Mouse (Mus musculus) heart, postnatal 0 days (tissue): ENCODE results near the gene Ubox5. TPM values are rescaled to one million over a fixed set of nuclear protein-coding genes. Genes with fewer than 3 reads are reported as not detected.

ENCODE experiments used
- ATAC-seq: fragments of 200-750 bp; cut with Nextera tagmentation; 2 replicates; pipeline ENCODE4 v1.8.0; 2017; ENCODE audit warnings: low read depth, moderate number of reproducible peaks, moderate library complexity; ENCODE audit not compliant: insufficient read depth
- DNase-seq: peaks from one replicate; pipeline ENCODE4 v3.0.0-alpha.2; 2016; ENCODE audit warnings: low spot score
- H3K27ac ChIP-seq: fragments of 300-500 bp; sonication (generic); 2 replicates; pipeline ENCODE4 v1.5.1; 2014; ENCODE audit warnings: low read depth, mild to moderate bottlenecking
- H3K27me3 ChIP-seq: fragments of 300-500 bp; sonication (generic); 2 replicates; pipeline ENCODE4 v1.6.1; 2014; ENCODE audit warnings: low read length, mixed read lengths; ENCODE audit not compliant: control insufficient read depth, insufficient read depth
- H3K36me3 ChIP-seq: fragments of 300-500 bp; sonication (generic); replicated peaks from 2 replicates; pipeline ENCODE4 v1.6.1; 2014; ENCODE audit warnings: low read length, mixed read lengths; ENCODE audit not compliant: control insufficient read depth, insufficient read depth
- H3K4me1 ChIP-seq: fragments of 300-500 bp; sonication (generic); 2 replicates; pipeline ENCODE4 v1.6.1; 2014; ENCODE audit warnings: antibody characterized with exemption; ENCODE audit not compliant: control insufficient read depth, insufficient read depth
- H3K4me2 ChIP-seq: fragments of 300-500 bp; sonication (generic); 2 replicates; pipeline ENCODE4 v1.6.1; 2014; ENCODE audit warnings: low read depth, mild to moderate bottlenecking, low read length, moderate library complexity
- H3K4me3 ChIP-seq: fragments of 300-500 bp; sonication (generic); 2 replicates; pipeline ENCODE4 v1.5.1; 2014; ENCODE audit warnings: low read depth, low read length
- H3K9ac ChIP-seq: fragments of 300-500 bp; sonication (generic); replicated peaks from 2 replicates; pipeline ENCODE4 v1.6.1; 2014; ENCODE audit warnings: low read depth, low read length, mixed read lengths
- H3K9me3 ChIP-seq: fragments of 300-500 bp; sonication (generic); replicated peaks from 2 replicates; pipeline ENCODE4 v1.6.1; 2016; ENCODE audit warnings: low read length; ENCODE audit not compliant: control insufficient read depth
- CTCF ChIP-seq: IDR thresholded peaks from 2 replicates; pipeline ENCODE4 v1.5.1; 2016; ENCODE audit warnings: antibody characterized with exemption, control low read depth, low read depth
- EP300 ChIP-seq: IDR thresholded peaks from 2 replicates; pipeline ENCODE4 v1.6.1; 2016; ENCODE audit warnings: antibody characterized with exemption, low read depth
- WGBS: fragments of 180-500 bp; shearing (Covaris S2); extraction: QIAGEN DNeasy Blood & Tissue Kit; methylation state at CpG from one replicate; pipeline ENCODE4 v1.1.7; 2014; 5-methylcytosine and 5-hydroxymethylcytosine counted together
- polyA plus RNA-seq: library from polyadenylated mRNA; unstranded; fragments of >200 nt; fragmentation: Nextera tagmentation; extraction: Ambion mirVana; gene quantifications from 2 replicates; pipeline ENCODE4 v1.2.1, GENCODE M21; 2015
- total RNA-seq: library from RNA; depleted of rRNA; stranded (reverse); fragments of >200 nt; gene quantifications from 2 replicates; pipeline ENCODE4 v1.2.3, GENCODE M21; 2014; ENCODE audit warnings: low replicate concordance

The Ubox5 gene
- total and polyA plus RNA-seq, 2 experiments from 2014 or later = 2.1 to 4.4 TPM

GRCm38 (mm10) chr2:130641351-130642025, 11.7 kb upstream of the Ubox5 start:
- no peaks in the 10 kb centered on the region for H3K9me3 ChIP-seq
- 64% methylated on average over 6 of the region's 6 CpGs for WGBS
- peaks cover 12% of the 10 kb centered on the region; the same call in 1 of the 2 replicates for H3K27me3 ChIP-seq
- H3K36me3 ChIP-seq = no peaks in the 10 kb centered on the region
- no peak overlapping the region for H3K9ac ChIP-seq
- H3K4me2 ChIP-seq = no peak overlapping the region
- H3K27ac ChIP-seq = no peak overlapping the region
- ATAC-seq (no peak), DNase-seq (no peak)
- no peak overlapping the region for H3K4me3 ChIP-seq
- H3K4me1 ChIP-seq = peaks cover 5% of the 10 kb centered on the region; the same call in 1 of the 2 replicates
- TF ChIP-seq EP300 (no peak), CTCF (no peak)

GRCm38 (mm10) chr2:130639276-130639675, 9.4 kb upstream of the Ubox5 start:
- 80% methylated on average over 6 of the region's 6 CpGs for WGBS
- ATAC-seq (no peak), DNase-seq (no peak)
- TF ChIP-seq CTCF = no peak
- no peak for TF ChIP-seq EP300
- Histone ChIP-seq H3K36me3 (no peaks in the 10 kb centered on the region), H3K4me2 (no peak overlapping the region), H3K27ac (no peak overlapping the region), H3K27me3 (peaks cover 28% of the 10 kb centered on the region), H3K9ac (no peak overlapping the region), H3K4me1 (peaks cover 17% of the 10 kb centered on the region), H3K9me3 (no peaks in the 10 kb centered on the region), H3K4me3 (no peak overlapping the region)

GRCm38 (mm10) chr2:130638101-130638611, 8.3 kb upstream of the Ubox5 start:
- no peaks in the 10 kb centered on the region for H3K9me3 ChIP-seq
- ATAC-seq (no peak), DNase-seq (no peak)
- TF ChIP-seq EP300 (no peak), CTCF (no peak)
- no peak overlapping the region for H3K9ac ChIP-seq
- no peak overlapping the region for H3K4me3 ChIP-seq
- peaks cover 37% of the 10 kb centered on the region for H3K27me3 ChIP-seq
- no peak overlapping the region for H3K4me2 ChIP-seq
- peaks cover 16% of the 10 kb centered on the region for H3K4me1 ChIP-seq
- 41% methylated on average over 16 of the region's 16 CpGs for WGBS
- no peaks in the 10 kb centered on the region for H3K36me3 ChIP-seq
- no peak overlapping the region for H3K27ac ChIP-seq

- H3K27me3 ChIP-seq = peaks cover 41% of the 10 kb centered on the region
Observed at GRCm38 (mm10) chr2:130635847-130636246, 6.0 kb upstream of the Ubox5 start.

GRCm38 (mm10) chr2:130634739-130635411, 5.0 kb upstream of the Ubox5 start:
- H3K36me3 ChIP-seq = no peaks in the 10 kb centered on the region
- peak; percentile 53 for ATAC-seq
- no peaks in the 10 kb centered on the region for H3K9me3 ChIP-seq
- H3K27me3 ChIP-seq = peaks cover 41% of the 10 kb centered on the region
- H3K4me3 ChIP-seq = peak overlapping the region; percentile 34
- H3K4me2 ChIP-seq = peak overlapping the region; percentile 58
- no peak overlapping the region for H3K27ac ChIP-seq
- peak; percentile 24 for DNase-seq
- H3K9ac ChIP-seq = peak overlapping the region; percentile 22; the same call in 1 of the 2 replicates
- 4% methylated on average over 38 of the region's 38 CpGs for WGBS
- H3K4me1 ChIP-seq = peaks cover 12% of the 10 kb centered on the region; the same call in 1 of the 2 replicates
- TF ChIP-seq EP300 (no peak), CTCF (peak; percentile 43)

More at GRCm38 (mm10) chr2:130635847-130636246, 6.0 kb upstream of the Ubox5 start:
- H3K27ac ChIP-seq = no peak overlapping the region
- no peak for TF ChIP-seq EP300
- no peak for TF ChIP-seq CTCF
- DNase-seq (no peak), ATAC-seq (no peak)
- 27% methylated on average over 21 of the region's 21 CpGs for WGBS
- H3K9me3 ChIP-seq = no peaks in the 10 kb centered on the region
- H3K4me1 ChIP-seq = peaks cover 12% of the 10 kb centered on the region; the same call in 1 of the 2 replicates
- H3K4me3 ChIP-seq = peak overlapping the region; percentile 11; the same call in 1 of the 2 replicates
- H3K36me3 ChIP-seq = no peaks in the 10 kb centered on the region
- no peak overlapping the region; the same call in 1 of the 2 replicates for H3K9ac ChIP-seq
- H3K4me2 ChIP-seq = peak overlapping the region; percentile 58; the same call in 1 of the 2 replicates
